Mouse (Mus musculus): ENCODE data around the gene Irf2.

- TF ChIP-seq POLR2A (IDR thresholded peaks at IDR 0.05; ENCODE audit: insufficient read depth, low read depth, low read length) (no peak), CTCF (IDR thresholded peaks at IDR 0.05; ENCODE audit: insufficient read depth, low read depth, low read length) (no peak)
These were observed 18.9 kb upstream of the Irf2 start for GRCm38 (mm10) chr8:46720656-46721055.

All from olfactory bulb, adult 2 months (tissue).